Mouse (Mus musculus): ENCODE results near the gene Mb21d2. TPM values are rescaled to one million over a fixed set of nuclear protein-coding genes. Genes with fewer than 3 reads are reported as not detected.

Mb21d2 gene
- not detected in 2 replicates for total RNA-seq (2012; rRNA removed)
- not detected for polyA plus RNA-seq (2012; ENCODE audit: insufficient read depth in 1 of 2, insufficient read length in 2 of 2, low read depth in 1 of 2, low replicate concordance in 2 of 2, missing spikeins in 1 of 2)

DNA sequence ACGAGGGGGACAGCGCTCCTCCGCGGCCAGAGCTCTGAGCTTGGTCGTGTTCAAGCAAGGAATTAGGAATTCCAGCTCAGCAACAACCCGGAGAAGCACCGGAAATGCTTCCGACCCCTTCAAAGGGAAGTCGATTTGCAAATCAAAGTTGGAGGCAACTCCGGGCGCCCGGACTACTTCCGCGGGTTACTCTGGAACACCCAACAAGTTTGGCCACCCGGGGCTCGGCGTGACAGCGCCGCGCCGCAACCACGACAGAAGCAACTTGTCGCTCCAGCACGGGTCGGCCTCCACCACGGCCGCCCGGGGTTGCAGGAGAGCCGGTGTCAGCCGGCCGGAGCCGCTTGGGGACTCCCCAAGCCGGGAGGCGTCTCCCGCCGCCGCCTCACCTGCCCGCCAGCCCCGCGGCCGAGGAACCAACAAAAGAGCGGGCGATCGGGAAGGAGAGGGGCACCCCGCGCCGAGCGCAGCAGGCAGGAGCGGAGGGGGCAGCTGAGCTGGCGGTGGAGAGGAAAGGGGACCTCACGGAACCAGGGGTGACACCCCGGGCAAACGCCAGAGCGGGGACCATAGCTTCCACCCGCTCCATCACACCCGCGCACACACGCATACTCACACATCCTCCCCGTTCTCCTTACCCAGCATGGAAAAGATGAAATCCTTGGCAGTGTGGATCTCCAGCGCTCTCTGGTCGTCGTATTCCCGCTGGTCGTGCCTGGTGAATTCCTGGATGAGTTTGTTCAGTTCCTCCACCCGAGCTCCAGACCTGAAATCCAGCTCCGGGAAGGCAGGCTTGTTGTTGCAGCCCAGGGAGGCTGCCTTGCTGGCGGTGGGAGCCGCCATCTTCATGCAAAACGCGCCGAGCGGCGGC, at the start of gene Mb21d2:
Gene Mb21d2 (minus strand): TSS at position 859 of the 871 bp plus-strand sequence.
- DNase-seq (ENCODE audit: low read depth, low spot score): no peak
- no peaks in the 10 kb centered on the region; a peak in 1 of 4 replicates for H3K27me3 ChIP-seq (ENCODE audit: control insufficient read depth in 1 of 2, insufficient read depth in 2 of 2, low read length in 2 of 2)
- H3K36me3 ChIP-seq (ENCODE audit: control insufficient read depth in 1 of 2, insufficient read depth in 2 of 2, low read length in 2 of 2): no peaks in the 10 kb centered on the region
- H3K9ac ChIP-seq (ENCODE audit: control insufficient read depth, low read depth, low read length, poor library complexity, severe bottlenecking): no peak within 1 kb of the TSS
- H3K4me3 ChIP-seq (ENCODE audit: control insufficient read depth in 1 of 2, insufficient read depth in 1 of 2, low read depth in 2 of 2, low read length in 2 of 2): no peak within 1 kb of the TSS
- no peak within 1 kb of the TSS for H3K27ac ChIP-seq (ENCODE audit: control insufficient read depth, low read depth, low read length)
- TF ChIP-seq BHLHE40 (IDR thresholded peaks at IDR 0.05; ENCODE audit: borderline replicate concordance, low read depth, low read length): no peak
- no peak for TF ChIP-seq MXI1 (IDR thresholded peaks at IDR 0.05; ENCODE audit: low read depth, low read length)
- TF ChIP-seq E2F4 (IDR thresholded peaks at IDR 0.05; ENCODE audit: borderline replicate concordance, low read depth, low read length): no peak
- TF ChIP-seq POLR2AphosphoS2 (IDR thresholded peaks at IDR 0.05; ENCODE audit: low read length): no peak
- no peak for TF ChIP-seq USF1 (IDR thresholded peaks at IDR 0.05; ENCODE audit: low read depth, low read length)
- no peak for TF ChIP-seq TAL1 (IDR thresholded peaks at IDR 0.05; ENCODE audit: low read length)
- no peaks in the 10 kb centered on the region for H3K9me3 ChIP-seq (replicated peaks; ENCODE audit: insufficient read depth, low read length)
- no peaks in the 10 kb centered on the region for H3K4me1 ChIP-seq (ENCODE audit: control insufficient read depth in 1 of 2, insufficient read depth in 2 of 2, low read length in 2 of 2)
- H3K79me2 ChIP-seq (ENCODE audit: control insufficient read depth, insufficient read depth, low read length, poor library complexity): no peaks in the 10 kb centered on the region

DNA sequence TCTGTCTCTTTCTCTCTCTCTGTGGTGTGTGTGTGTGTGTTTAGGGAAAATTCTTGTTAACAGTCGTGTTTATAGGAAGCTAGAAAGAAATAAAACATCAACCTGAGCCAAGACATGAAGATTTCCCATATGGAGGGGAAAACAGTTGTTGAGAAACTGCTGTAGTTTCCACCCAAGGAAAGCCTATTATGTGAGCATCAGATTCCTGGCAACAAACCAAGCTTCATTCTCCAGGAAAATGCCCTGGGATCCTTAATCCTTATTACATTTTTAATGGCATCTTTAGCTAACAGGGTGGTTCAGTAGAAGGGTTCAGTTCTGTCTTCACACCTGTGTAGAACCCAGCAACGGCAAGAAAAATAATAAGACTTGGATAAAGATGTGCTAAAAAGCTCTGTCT, 36.8 kb upstream of the Mb21d2 start:
- no peaks in the 10 kb centered on the region for H3K36me3 ChIP-seq (ENCODE audit: control insufficient read depth in 1 of 2, insufficient read depth in 2 of 2, low read length in 2 of 2)
- no peaks in the 10 kb centered on the region for H3K27me3 ChIP-seq (ENCODE audit: control insufficient read depth in 1 of 2, insufficient read depth in 2 of 2, low read length in 2 of 2)
- no peaks in the 10 kb centered on the region for H3K9me3 ChIP-seq (replicated peaks; ENCODE audit: insufficient read depth, low read length)
- H3K79me2 ChIP-seq (ENCODE audit: control insufficient read depth, insufficient read depth, low read length, poor library complexity): no peaks in the 10 kb centered on the region
- DNase-seq (ENCODE audit: low read depth, low spot score): no peak
- H3K4me3 ChIP-seq (ENCODE audit: control insufficient read depth in 1 of 2, insufficient read depth in 1 of 2, low read depth in 2 of 2, low read length in 2 of 2): no peak overlapping the region
- no peak overlapping the region for H3K27ac ChIP-seq (ENCODE audit: control insufficient read depth, low read depth, low read length)
- H3K4me1 ChIP-seq (ENCODE audit: control insufficient read depth in 1 of 2, insufficient read depth in 2 of 2, low read length in 2 of 2): no peaks in the 10 kb centered on the region
- TF ChIP-seq BHLHE40 (IDR thresholded peaks at IDR 0.05; ENCODE audit: borderline replicate concordance, low read depth, low read length) (no peak), MYB (IDR thresholded peaks at IDR 0.05; ENCODE audit: low read depth, low read length) (no peak), EP300 (IDR thresholded peaks at IDR 0.05; ENCODE audit: low read depth in 1 of 2, low read length in 2 of 2) (no peak), GABPA (IDR thresholded peaks at IDR 0.05; ENCODE audit: low read depth, low read length) (no peak), KAT2A (conservative IDR thresholded peaks at IDR 0.05; ENCODE audit: low read depth, low read length) (no peak), POLR2A (IDR thresholded peaks at IDR 0.05; ENCODE audit: control insufficient read depth in 1 of 2, insufficient read depth in 1 of 2, low read depth in 1 of 2, low read length in 2 of 2, poor library complexity in 1 of 2) (no peak), ZC3H11A (IDR thresholded peaks at IDR 0.05; ENCODE audit: low read depth, low read length) (no peak), TCF12 (IDR thresholded peaks at IDR 0.05; ENCODE audit: low read depth, low read length) (no peak)
- H3K9ac ChIP-seq (ENCODE audit: control insufficient read depth, low read depth, low read length, poor library complexity, severe bottlenecking): no peak overlapping the region

DNA sequence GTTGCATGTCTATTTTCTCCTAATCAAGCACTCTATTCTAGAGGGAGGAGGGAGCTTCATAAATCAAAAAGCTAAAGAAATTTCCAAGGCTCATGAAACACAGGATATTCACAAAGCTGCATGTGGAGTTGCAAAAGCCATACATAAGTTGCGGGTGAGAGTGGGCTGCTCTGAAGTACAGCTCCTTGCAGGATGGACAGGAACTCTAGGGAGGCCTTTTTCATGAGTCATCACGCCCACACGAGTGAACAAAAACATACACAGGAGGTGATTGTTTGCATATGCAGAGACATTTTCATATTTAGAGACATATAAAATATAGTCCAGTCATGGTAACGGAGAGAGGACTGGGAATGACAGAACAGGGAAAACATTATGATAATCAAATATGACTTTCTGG, 34.6 kb upstream of the Mb21d2 start:
- H3K4me1 ChIP-seq (ENCODE audit: control insufficient read depth in 1 of 2, insufficient read depth in 2 of 2, low read length in 2 of 2): no peaks in the 10 kb centered on the region
- H3K27ac ChIP-seq (ENCODE audit: control insufficient read depth, low read depth, low read length): no peak overlapping the region
- TF ChIP-seq GABPA (IDR thresholded peaks at IDR 0.05; ENCODE audit: low read depth, low read length): no peak
- TF ChIP-seq CTCF (IDR thresholded peaks at IDR 0.05 in 2 of 3, conservative IDR thresholded peaks at IDR 0.05 in 1 of 3; ENCODE audit: control insufficient read depth in 1 of 3, insufficient read depth in 1 of 3, low read depth in 2 of 3, low read length in 3 of 3, poor library complexity in 1 of 3, severe bottlenecking in 1 of 3): no peak
- TF ChIP-seq CHD2 (IDR thresholded peaks at IDR 0.05; ENCODE audit: low read length): no peak
- TF ChIP-seq ZKSCAN1 (IDR thresholded peaks at IDR 0.05; ENCODE audit: low read depth, low read length): no peak
- no peak for TF ChIP-seq JUND (IDR thresholded peaks at IDR 0.05; ENCODE audit: low read depth, low read length)
- TF ChIP-seq USF2 (IDR thresholded peaks at IDR 0.05; ENCODE audit: borderline replicate concordance in 1 of 2, insufficient read depth in 1 of 2, low read depth in 1 of 2, low read length in 2 of 2): no peak
- TF ChIP-seq TBP (IDR thresholded peaks at IDR 0.05; ENCODE audit: low read depth, low read length): no peak
- TF ChIP-seq MAFK (IDR thresholded peaks at IDR 0.05; ENCODE audit: borderline replicate concordance, low read depth, low read length): no peak
- no peak for TF ChIP-seq ELF1 (IDR thresholded peaks at IDR 0.05; ENCODE audit: low read depth, low read length)
- no peak for TF ChIP-seq MAX (IDR thresholded peaks at IDR 0.05; ENCODE audit: low read length)
- TF ChIP-seq POLR2AphosphoS2 (IDR thresholded peaks at IDR 0.05; ENCODE audit: low read length): no peak
- no peak for TF ChIP-seq BHLHE40 (IDR thresholded peaks at IDR 0.05; ENCODE audit: borderline replicate concordance, low read depth, low read length)
- no peaks in the 10 kb centered on the region for H3K9me3 ChIP-seq (replicated peaks; ENCODE audit: insufficient read depth, low read length)
- H3K79me2 ChIP-seq (ENCODE audit: control insufficient read depth, insufficient read depth, low read length, poor library complexity): no peaks in the 10 kb centered on the region
- H3K4me3 ChIP-seq (ENCODE audit: control insufficient read depth in 1 of 2, insufficient read depth in 1 of 2, low read depth in 2 of 2, low read length in 2 of 2): no peak overlapping the region
- no peaks in the 10 kb centered on the region for H3K27me3 ChIP-seq (ENCODE audit: control insufficient read depth in 1 of 2, insufficient read depth in 2 of 2, low read length in 2 of 2)
- H3K9ac ChIP-seq (ENCODE audit: control insufficient read depth, low read depth, low read length, poor library complexity, severe bottlenecking): no peak overlapping the region
- no peak for DNase-seq (ENCODE audit: low read depth, low spot score)
- H3K36me3 ChIP-seq (ENCODE audit: control insufficient read depth in 1 of 2, insufficient read depth in 2 of 2, low read length in 2 of 2): no peaks in the 10 kb centered on the region
